18 mouse cellular contexts compared by ENCODE assay signal in the genomic region with DNA sequence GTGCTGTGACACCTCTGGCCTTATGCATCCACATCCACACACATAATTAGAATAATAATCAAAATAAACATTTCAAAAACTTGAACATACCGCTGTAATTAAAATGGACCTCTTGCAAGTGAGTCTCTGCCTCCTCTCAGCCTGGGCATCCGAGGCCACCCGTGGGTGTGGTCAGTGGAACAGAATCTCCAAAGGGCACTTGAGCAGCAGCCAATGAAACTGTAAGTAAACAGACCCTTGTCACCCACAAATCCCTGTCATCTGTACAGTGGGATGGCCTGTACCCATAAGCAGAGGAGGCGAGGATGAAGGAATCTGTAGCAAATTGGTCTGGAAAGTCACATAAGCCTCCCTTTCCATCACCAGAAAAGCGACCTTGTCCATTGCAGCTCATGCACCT. TPM values are rescaled to one million over a fixed set of nuclear protein-coding genes. Genes with fewer than 3 reads are reported as not detected.
DNase-seq lines count a peak whose midpoint lies in the region; ATAC-seq and TF ChIP-seq lines count a peak whose summit lies in the region.
"Had no signal": no experiment of that assay in that cellular context is flagged by ENCODE, and none has a peak within 500 bp of the region (broad histone marks: within the 10 kb centered on the region; RNA-seq: fewer than 3 reads in every experiment).

No protein-coding gene starts in this region.

- H3K36me3 ChIP-seq in liver, adult 2 months (ENCODE audit: control insufficient read depth, insufficient read depth, low read length) = no peaks in the 10 kb centered on the region
- no peaks in the 10 kb centered on the region for H3K36me3 ChIP-seq in liver, postnatal 0 days (replicated peaks; ENCODE audit: insufficient read depth, low read length)
- H3K36me3 ChIP-seq: G1E had no signal

- DNase-seq in gastrocnemius, adult 2 months = no peak
- DNase-seq in gastrocnemius, adult 8-10 months (ENCODE audit: low spot score in 2 of 2) = no peak
- peak; percentile 94 for DNase-seq in liver, adult 2 months (ENCODE audit: extremely low read depth, low read depth, low spot score)
- DNase-seq in liver, postnatal 0 days = no peak
- DNase-seq: adrenal gland, adult 2 months; adrenal gland, adult 8-10 months; adrenal gland, postnatal 10 days; adrenal gland, postnatal 14 days; adrenal gland, postnatal 25 days; adrenal gland, postnatal 36 days; B cell, adult 2 months; cerebellum, adult 11 months; cerebellum, adult 11-12 months; cerebellum, adult 18-20 months had no signal

- H3K4me1 ChIP-seq in liver, adult 2 months (ENCODE audit: control insufficient read depth, insufficient read depth, low read length) = peaks cover 29% of the 10 kb centered on the region
- H3K4me1 ChIP-seq in liver, postnatal 0 days (ENCODE audit: insufficient read depth) = peaks cover 4% of the 10 kb centered on the region; the same call in 1 of the 2 replicates

- 29% methylated on average over 5 of the region's 5 CpGs for whole genome bisulfite sequencing in liver, adult 2 months
- 60% methylated on average over 5 of the region's 5 CpGs for WGBS in liver, postnatal 0 days (ENCODE audit: insufficient replicate concordance)

- no peak overlapping the region for H3K4me2 ChIP-seq in liver, postnatal 0 days (ENCODE audit: low read depth, low read length)

- ATAC-seq in liver, postnatal 0 days = no peak
- ATAC-seq: activated CD4-positive, CD25-positive, alpha-beta regulatory T cell, adult 4 months; CD4-positive, CD25-positive, alpha-beta regulatory T cell, adult 4 months; Patski had no signal

- H3K27ac ChIP-seq in gastrocnemius, adult 2 months = peak overlapping the region; percentile 24
- H3K27ac ChIP-seq in liver, adult 2 months (replicated peaks; ENCODE audit: insufficient read depth, low read depth, low read length) = peak overlapping the region; percentile 57
- no peak overlapping the region for H3K27ac ChIP-seq in liver, postnatal 0 days (ENCODE audit: low read depth)

- H3K9ac ChIP-seq in liver, adult 2 months (ENCODE audit: low read depth, low read length) = no peak overlapping the region
- H3K9ac ChIP-seq in liver, postnatal 0 days (replicated peaks) = no peak overlapping the region

- no peak overlapping the region for H3K4me3 ChIP-seq in gastrocnemius, adult 2 months
- H3K4me3 ChIP-seq in liver, adult 2 months (ENCODE audit: insufficient read depth, low read depth, low read length) = no peak overlapping the region
- no peak overlapping the region for H3K4me3 ChIP-seq in liver, postnatal 0 days (ENCODE audit: low read depth, low read length)

- H3K9me3 ChIP-seq in liver, postnatal 0 days (ENCODE audit: low read length) = no peaks in the 10 kb centered on the region

- TF ChIP-seq EP300 in liver, postnatal 0 days (IDR thresholded peaks at IDR 0.05; ENCODE audit: low read depth) = no peak

- TF ChIP-seq POLR2A in liver, adult 2 months (IDR thresholded peaks at IDR 0.05; ENCODE audit: extremely low read depth, insufficient read depth, low read length) = no peak

- no peak for TF ChIP-seq CTCF in gastrocnemius, adult 2 months (IDR thresholded peaks at IDR 0.05)
- TF ChIP-seq CTCF in liver, adult 2 months (IDR thresholded peaks at IDR 0.05; ENCODE audit: low read depth, low read length) = no peak
- no peak for TF ChIP-seq CTCF in liver, postnatal 0 days (IDR thresholded peaks at IDR 0.05; ENCODE audit: low read depth)

- no peaks in the 10 kb centered on the region for H3K27me3 ChIP-seq in liver, adult 2 months (ENCODE audit: control insufficient read depth, insufficient read depth, low read length)
- H3K27me3 ChIP-seq in liver, postnatal 0 days (ENCODE audit: insufficient read depth, low read length) = no peaks in the 10 kb centered on the region
- H3K27me3 ChIP-seq: Patski had no signal

- intact Hi-C loops in gastrocnemius, adult 2 months (cut with DNase I) = no loop called here

- no peaks in the 10 kb centered on the region for H3K79me2 ChIP-seq in liver, adult 2 months (ENCODE audit: control insufficient read depth, insufficient read depth, low read length)

RNA-seq across cellular contexts. Expression of a gene that starts 32.9 kb away (rescaled TPM):
- 10 to 100 TPM; 19.5 to 37.8 TPM for total RNA-seq in gastrocnemius, adult 2 months (2021)
- 10 to 100 TPM in 3 of 4 experiments, 1 to 10 TPM in 1; 9.7 to 30.8 (median 14.9) TPM for total RNA-seq in gastrocnemius, adult 8-10 months (2022)
- total RNA-seq in liver, adult 2 months (2014; rRNA removed) = 1.7 and 4.9 TPM in 2 replicates
- polyA plus RNA-seq in liver, adult 2 months (2012; rRNA removed) = 4.9 and 7.7 TPM in 2 replicates
- 0.28 and 0.50 TPM in 2 replicates for polyA plus RNA-seq in liver, postnatal 0 days (2015; fragmentation: Nextera tagmentation; extraction: Ambion mirVana)
- polyA plus RNA-seq: G1E had no signal
